Mouse (Mus musculus): ENCODE data around the gene Enkur.
"Not testable (repeated sequence)": the region's sequence is repeated elsewhere in the genome, so short reads cannot be mapped to it uniquely, and the experiment has no call there.

Gene Enkur

GRCm38 (mm10) chr2:21204912-21205830 is at the start of gene Enkur, which contains the start of gene Thnsl1:
TSS of gene Enkur (minus strand) at chr2:21205365.
TSS of gene Thnsl1 (plus strand) at chr2:21205724.
- DNase-seq: peak; percentile 98

- DNase-seq: no peak
These were observed 49.1 kb upstream of the Enkur start for GRCm38 (mm10) chr2:21254308-21254707.

- DNase-seq: no peak
These were observed 48.5 kb upstream of the Enkur start for GRCm38 (mm10) chr2:21253644-21254043.

- no peak for DNase-seq
These were observed 40.4 kb upstream of the Enkur start for GRCm38 (mm10) chr2:21245477-21246102.

- no peak for DNase-seq
These were observed 39.8 kb upstream of the Enkur start for GRCm38 (mm10) chr2:21244986-21245385.

- not testable (repeated sequence) for DNase-seq
These were observed 38.9 kb upstream of the Enkur start for GRCm38 (mm10) chr2:21244104-21244503.

GRCm38 (mm10) chr2:21236846-21237245 is 31.7 kb upstream of the Enkur start:
- peak; percentile 11 to 25 for DNase-seq

GRCm38 (mm10) chr2:21235844-21236386 is 30.8 kb upstream of the Enkur start:
- DNase-seq: no peak

GRCm38 (mm10) chr2:21234871-21235648 is 29.9 kb upstream of the Enkur start:
- peak; percentile 60 to 66 for DNase-seq

GRCm38 (mm10) chr2:21231147-21231546 is 26.0 kb upstream of the Enkur start:
- DNase-seq: no peak

- DNase-seq: no peak
These were observed 25.1 kb upstream of the Enkur start for GRCm38 (mm10) chr2:21230276-21230675.

GRCm38 (mm10) chr2:21222453-21223384 is 17.6 kb upstream of the Enkur start:
- DNase-seq: no peak

- no peak for DNase-seq
These were observed 10.1 kb upstream of the Enkur start for GRCm38 (mm10) chr2:21215284-21215683.

GRCm38 (mm10) chr2:21214322-21214721 is 9.2 kb upstream of the Enkur start:
- DNase-seq: peak in 1 of 2 experiments; percentile 26

GRCm38 (mm10) chr2:21211361-21211760 is 6.2 kb upstream of the Enkur start:
- DNase-seq: no peak

- DNase-seq: no peak
These were observed 1.1 kb upstream of the Enkur start for GRCm38 (mm10) chr2:21206278-21206677.

GRCm38 (mm10) chr2:21205831-21206159 is 630 bp upstream of the Enkur start:
- DNase-seq: no peak

GRCm38 (mm10) chr2:21202754-21203153 is 2.4 kb downstream of the Enkur start:
- DNase-seq: no peak

- DNase-seq: no peak
These were observed 6.1 kb downstream of the Enkur start for GRCm38 (mm10) chr2:21199051-21199450.

- DNase-seq: no peak
These were observed 9.9 kb downstream of the Enkur start for GRCm38 (mm10) chr2:21195233-21195632.

- no peak for DNase-seq
These were observed 13.9 kb downstream of the Enkur start for GRCm38 (mm10) chr2:21191232-21191631.

- DNase-seq: no peak
These were observed 16.6 kb downstream of the Enkur start for GRCm38 (mm10) chr2:21188610-21189009.
